Mouse (Mus musculus) neutrophil, adult 65 days (primary cell): ENCODE data around the gene Utp18. TPM values are rescaled to one million over a fixed set of nuclear protein-coding genes. Genes with fewer than 3 reads are reported as not detected.

Experiments
- total RNA-seq: library from RNA; stranded (reverse); gene quantifications from 2 replicates; pipeline ENCODE4 v1.2.4, GENCODE M21; 2023

Gene Utp18
- total RNA-seq = 25.2 and 32.1 TPM in 2 replicates

DNA sequence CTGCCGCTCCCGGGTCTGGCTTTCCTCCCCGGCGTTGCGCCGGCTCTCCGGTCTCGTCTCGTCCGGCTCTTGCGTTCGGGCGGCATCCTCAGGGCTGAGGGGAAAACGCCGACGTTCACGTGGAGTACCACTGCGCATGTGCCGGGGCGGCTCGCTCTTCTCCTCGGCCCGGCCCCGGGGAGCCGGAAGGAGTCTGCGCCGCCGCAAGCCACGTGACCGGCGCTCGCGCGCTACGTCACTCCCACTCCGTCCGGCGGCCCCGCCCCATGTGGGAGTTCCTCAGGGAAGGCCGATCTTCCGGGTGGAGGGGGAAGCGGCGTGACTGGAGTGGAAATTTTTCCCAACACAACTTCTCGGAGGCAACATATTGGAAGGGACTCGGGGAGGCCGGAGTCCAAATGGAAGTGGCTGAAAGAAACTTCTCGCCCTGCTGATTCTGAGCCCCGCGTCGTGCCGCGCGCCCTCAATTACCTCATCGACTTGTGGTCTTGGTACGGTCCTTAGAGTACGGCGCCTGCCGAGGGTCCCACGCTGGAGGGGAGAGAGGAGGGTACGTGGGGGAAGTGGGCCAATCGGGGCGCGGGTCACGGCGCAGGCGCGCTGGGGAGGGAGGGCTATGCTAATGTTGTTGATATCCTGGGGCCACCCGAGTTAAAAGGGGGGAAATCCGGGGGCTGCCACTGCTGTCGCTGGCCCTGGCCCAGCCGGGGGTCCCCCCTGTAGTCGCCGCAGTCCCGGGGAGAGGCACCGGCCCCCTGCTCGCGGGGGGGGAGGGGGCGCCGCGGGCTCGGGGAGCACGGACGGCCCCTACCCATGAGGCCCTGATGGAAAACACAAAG is at the start of gene Utp18, which contains the start of gene Mbtd1:
Gene Utp18, minus strand, starts transcription at position 195 of the 839 bp plus-strand sequence.
Gene Mbtd1, plus strand, starts transcription at position 281 of the 839 bp plus-strand sequence.

Other genes starting within 250 kb of the Utp18 start
- 56.7 and 82.4 TPM in 2 replicates for gene Mbtd1, start 86 bp upstream of the Utp18 start, total RNA-seq
- 61.6 and 75.6 TPM in 2 replicates for gene Nme2, start 70.5 kb upstream of the Utp18 start, total RNA-seq
- gene Gm20390, start 82.5 kb upstream of the Utp18 start, total RNA-seq = 9.6 and 24.6 TPM in 2 replicates
- gene Nme1, start 82.8 kb upstream of the Utp18 start, total RNA-seq = 15.2 and 24.2 TPM in 2 replicates
- 132 and 246 TPM in 2 replicates for gene Spag9, start 110.3 kb upstream of the Utp18 start, total RNA-seq